Mouse (Mus musculus) lung, adult 10 weeks (tissue): ENCODE results near the gene Atraid. TPM values are rescaled to one million over a fixed set of nuclear protein-coding genes. Genes with fewer than 3 reads are reported as not detected.

Source experiments
- polyA plus RNA-seq: library from polyadenylated mRNA; stranded (reverse); fragments of 350-450 nt; fragmentation: Illumina TruSeq; extraction: RNeasy Lipid Tissue Mini Kit (QIAGEN cat#74804); gene quantifications from one replicate; pipeline ENCODE4 v1.2.3, GENCODE M21; 2014; ENCODE audit warnings: low read depth, low replicate concordance; ENCODE audit not compliant: insufficient read depth

Atraid gene
- 135 TPM for polyA plus RNA-seq

DNA sequence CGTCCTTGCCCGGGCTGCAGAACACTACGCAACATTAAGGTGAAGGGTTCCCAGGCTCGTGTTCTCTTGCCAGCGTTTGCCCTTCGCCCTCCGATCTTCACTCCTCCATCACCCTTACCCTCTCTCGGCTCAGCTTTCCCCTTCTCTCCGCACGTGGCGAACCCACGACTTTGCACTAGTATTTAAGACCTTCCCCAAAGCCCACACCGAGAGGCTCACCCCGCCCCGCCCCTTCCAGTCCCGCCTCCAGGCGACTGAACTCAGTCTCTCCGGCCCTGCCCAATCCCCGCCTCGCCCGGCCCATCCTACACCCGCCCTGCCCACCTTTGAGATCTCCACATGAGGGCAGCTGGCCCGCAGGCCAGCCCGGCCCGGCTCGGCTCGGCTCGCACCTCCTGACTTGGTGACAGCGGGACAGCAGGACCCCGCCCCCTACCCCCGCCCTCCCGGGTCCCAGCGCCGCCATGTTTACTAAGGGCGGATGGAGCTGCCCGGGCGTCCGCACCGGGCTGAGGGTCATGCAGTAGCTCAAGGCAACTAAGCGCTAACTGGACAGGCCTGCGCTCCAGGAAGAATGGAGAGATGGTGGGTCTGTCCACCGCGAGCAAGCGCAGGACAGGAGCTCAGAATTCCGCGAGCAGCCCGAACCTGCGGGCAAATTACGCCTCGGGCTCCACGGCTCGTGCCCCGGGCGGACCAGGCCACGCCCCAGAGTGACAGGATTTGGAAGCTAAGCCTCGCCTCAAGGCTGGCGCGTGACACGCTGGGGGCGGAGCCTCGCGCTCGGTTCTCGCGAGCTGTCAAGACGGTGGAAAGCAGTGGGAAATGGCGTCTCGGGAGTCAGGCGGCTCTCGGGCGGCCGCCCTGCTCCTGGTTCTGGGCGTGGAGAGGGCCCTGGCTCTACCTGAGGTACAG is at the start of gene Atraid:
Gene Atraid, plus strand, starts transcription at position 465 of the 915 bp plus-strand sequence.

DNA sequence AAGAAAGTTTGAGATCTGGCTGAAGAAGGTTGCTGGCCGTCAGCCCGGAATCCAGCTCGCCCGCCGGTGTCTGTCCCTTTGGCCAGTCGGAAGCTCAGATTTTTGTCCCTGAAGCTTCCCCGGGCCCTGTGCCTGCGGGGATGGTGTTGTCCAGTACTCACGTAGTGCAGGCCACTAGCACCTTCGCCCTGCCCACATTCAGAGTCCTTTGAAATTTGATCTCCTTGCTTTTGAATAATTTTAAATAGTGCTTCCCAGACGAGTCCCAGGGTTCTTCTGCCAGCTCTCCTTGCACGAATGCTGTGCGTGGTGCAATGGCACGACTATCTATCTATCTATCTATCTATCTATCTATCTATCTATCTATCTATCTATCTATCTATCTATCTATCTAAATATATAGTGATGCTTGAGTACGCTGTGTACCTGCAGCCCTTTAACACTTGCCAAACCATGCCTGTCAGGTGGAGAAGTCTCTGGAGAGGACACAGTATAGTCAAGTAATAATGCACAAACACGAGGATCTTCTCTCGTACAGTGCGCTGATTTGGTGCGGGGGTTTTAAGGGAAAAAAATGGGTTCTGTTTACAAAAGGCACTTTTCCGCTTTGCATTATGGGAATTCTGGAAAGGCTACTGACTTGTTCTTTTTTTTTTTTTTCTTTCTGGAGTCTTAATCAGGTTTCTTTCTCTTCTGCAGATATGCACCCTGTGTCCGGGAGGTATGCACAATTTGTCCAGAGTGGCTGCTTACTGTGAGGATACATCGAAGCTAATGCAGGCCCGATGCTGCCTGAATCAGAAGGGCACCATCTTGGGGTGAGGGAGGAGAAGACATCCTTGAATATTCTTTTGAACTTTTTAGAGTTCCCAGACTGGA is 890 bp downstream of the Atraid start, which contains the start of gene Slc5a6:
Gene Slc5a6, minus strand, starts transcription at position 162 of the 879 bp plus-strand sequence.

DNA sequence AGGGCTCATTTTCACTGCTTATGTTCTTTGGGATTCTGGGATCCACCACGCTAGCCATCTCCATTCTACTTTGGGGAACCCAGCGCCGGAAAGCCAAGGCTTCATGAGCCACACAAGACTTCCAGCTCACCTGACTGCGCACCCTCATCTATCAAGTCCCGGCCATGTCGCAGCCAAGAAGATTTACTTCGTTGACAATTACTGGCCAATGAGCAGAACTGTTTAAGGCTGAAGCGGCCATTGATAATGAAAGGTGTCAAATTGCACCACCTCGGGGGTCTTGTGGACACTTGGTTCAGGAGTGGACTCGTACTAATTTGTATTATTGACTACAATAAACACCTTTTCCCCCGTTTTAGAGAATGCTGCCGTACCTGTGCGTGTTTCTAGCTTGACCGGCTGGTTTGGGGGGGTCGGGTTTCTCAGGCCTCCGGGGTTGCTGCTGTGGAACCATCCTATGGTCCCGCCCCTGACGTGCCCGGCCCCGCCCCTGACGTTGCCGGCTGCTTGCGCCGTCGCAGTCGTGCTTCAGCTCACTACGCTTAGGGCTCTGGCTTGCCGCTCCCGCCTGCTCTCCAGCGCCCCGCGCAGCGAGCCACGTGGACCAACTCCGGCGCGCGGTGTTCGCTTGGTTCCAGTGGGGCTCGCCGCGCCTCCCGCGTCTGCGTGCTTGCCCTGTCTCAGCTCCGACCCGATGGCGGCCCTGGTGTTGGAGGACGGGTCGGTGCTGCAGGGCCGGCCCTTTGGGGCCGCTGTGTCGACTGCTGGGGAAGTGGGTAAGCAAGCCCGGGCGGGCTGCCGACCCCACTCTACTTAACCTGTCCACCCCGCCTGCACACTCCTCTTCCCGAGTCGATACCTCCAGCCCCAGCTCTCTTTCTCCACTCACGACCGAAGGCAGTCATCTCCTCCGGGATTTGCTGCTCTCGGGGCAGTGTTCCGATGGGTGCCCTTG is 6.4 kb downstream of the Atraid start, which contains the start of gene Cad:
Gene Cad, plus strand, starts transcription at position 520 of the 955 bp plus-strand sequence.

Other genes with a start within 250 kb of the Atraid start
- 31.4 TPM for gene Mapre3, start 233.7 kb upstream of the Atraid start, polyA plus RNA-seq
- 28.4 TPM for gene Tmem214, start 180.3 kb upstream of the Atraid start, polyA plus RNA-seq
- 4.4 TPM for gene Agbl5, start 159.6 kb upstream of the Atraid start, polyA plus RNA-seq
- gene Ost4, start 140.5 kb upstream of the Atraid start, polyA plus RNA-seq, result 298 TPM
- 47.6 TPM for gene Emilin1, start 134.9 kb upstream of the Atraid start, polyA plus RNA-seq
- 53.4 TPM for gene Khk, start 126.9 kb upstream of the Atraid start, polyA plus RNA-seq
- gene Cgref1, start 102.7 kb upstream of the Atraid start, polyA plus RNA-seq, result 0.60 TPM
- gene Preb, start 88.0 kb upstream of the Atraid start, polyA plus RNA-seq, result 81.0 TPM
- 1.2 TPM for gene Tcf23, start 79.7 kb upstream of the Atraid start, polyA plus RNA-seq
- 4.2 TPM for gene Slc5a6, start 612 bp downstream of the Atraid start, polyA plus RNA-seq
- gene Cad, start 6.5 kb downstream of the Atraid start, polyA plus RNA-seq, result 5.8 TPM
- gene Dnajc5g, start 58.0 kb downstream of the Atraid start, polyA plus RNA-seq, result not detected
- not detected for gene Slc30a3, start 59.9 kb downstream of the Atraid start, polyA plus RNA-seq
- gene Trim54, start 68.4 kb downstream of the Atraid start, polyA plus RNA-seq, result 3.1 TPM
- not detected for gene Ucn, start 90.5 kb downstream of the Atraid start, polyA plus RNA-seq
- 41.2 TPM for gene Mpv17, start 105.9 kb downstream of the Atraid start, polyA plus RNA-seq
- gene Gm29609, start 131.6 kb downstream of the Atraid start, polyA plus RNA-seq, result 0.18 TPM
- 14.1 TPM for gene Gtf3c2, start 131.8 kb downstream of the Atraid start, polyA plus RNA-seq
- 69.2 TPM for gene Snx17, start 144.9 kb downstream of the Atraid start, polyA plus RNA-seq
- 24.8 TPM for gene Eif2b4, start 145.1 kb downstream of the Atraid start, polyA plus RNA-seq
- 12.8 TPM for gene Zfp513, start 154.0 kb downstream of the Atraid start, polyA plus RNA-seq
- 39.6 TPM for gene Ppm1g, start 172.4 kb downstream of the Atraid start, polyA plus RNA-seq
- gene Nrbp1, start 192.6 kb downstream of the Atraid start, polyA plus RNA-seq, result 61.9 TPM
- gene Gm9970, start 192.9 kb downstream of the Atraid start, polyA plus RNA-seq, result not detected
- 30.6 TPM for gene Krtcap3, start 203.4 kb downstream of the Atraid start, polyA plus RNA-seq
- gene Ift172, start 242.8 kb downstream of the Atraid start, polyA plus RNA-seq, result 26.8 TPM
- 6.1 TPM for gene Fndc4, start 247.8 kb downstream of the Atraid start, polyA plus RNA-seq
- not detected for gene Gckr, start 249.1 kb downstream of the Atraid start, polyA plus RNA-seq